Mouse (Mus musculus): ENCODE results near the gene Gm28308.

DNA sequence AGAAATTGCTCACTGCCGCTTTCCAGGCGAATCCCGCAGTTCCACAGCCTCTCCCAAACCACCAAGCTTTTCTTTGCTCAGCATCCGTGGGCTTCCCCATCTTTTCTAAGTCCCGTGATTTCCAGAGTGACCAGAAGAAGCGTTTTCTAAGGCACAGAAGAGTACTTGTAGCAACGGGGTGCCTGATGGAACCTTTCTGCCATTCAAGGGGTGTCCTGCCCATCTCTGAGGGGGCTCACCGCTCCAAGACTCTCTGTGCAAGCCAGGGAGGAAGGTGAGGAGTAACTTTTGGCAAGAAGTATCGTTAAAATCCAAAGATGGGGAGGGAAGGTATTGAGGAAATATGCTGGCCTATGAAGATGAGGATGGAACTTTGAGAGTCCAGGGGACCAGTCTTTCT lies 35.3 kb downstream of the Gm28308 start:
- TF ChIP-seq CTCF (conservative IDR thresholded peaks at IDR 0.05 in 1 of 2, IDR thresholded peaks at IDR 0.05 in 1 of 2; ENCODE audit: low read depth in 2 of 2, low read length in 2 of 2) (no peak), MXI1 (IDR thresholded peaks at IDR 0.05; ENCODE audit: low read depth, low read length) (no peak), RAD21 (IDR thresholded peaks at IDR 0.05; ENCODE audit: low read depth, low read length) (no peak), USF1 (IDR thresholded peaks at IDR 0.05; ENCODE audit: low read depth, low read length) (no peak)
